Comparison of ENCODE assay signal across 15 mouse cellular contexts in genomic region chr12:34802308-34802707, GRCm38 (mm10).
"Had no signal": no experiment of that assay in that cellular context is flagged by ENCODE, and none has a peak within 500 bp of the region (broad histone marks: within the 10 kb centered on the region; RNA-seq: fewer than 3 reads in every experiment).

No protein-coding gene starts in this region.

- H3K36me3 ChIP-seq: limb, embryonic 10.5 days; liver, embryonic 15.5 days; midbrain, embryonic 13.5 days had no signal

- H3K9me3 ChIP-seq: limb, embryonic 10.5 days; liver, embryonic 15.5 days; megakaryocyte, embryonic 14.5 days; midbrain, embryonic 13.5 days had no signal

- H3K27ac ChIP-seq: left cerebral cortex, adult 2 months; limb, embryonic 10.5 days; liver, embryonic 15.5 days; macrophage; midbrain, embryonic 13.5 days; stomach, postnatal 0 days had no signal

- H3K4me1 ChIP-seq: liver, embryonic 15.5 days; midbrain, embryonic 13.5 days had no signal

- H3K4me2 ChIP-seq: liver, embryonic 11.5 days; liver, embryonic 15.5 days; lung, embryonic 14.5 days; midbrain, embryonic 13.5 days had no signal

- ATAC-seq: intestine, postnatal 0 days; midbrain, embryonic 13.5 days had no signal

- DNase-seq: kidney, adult 8-10 months; kidney, postnatal 25 days; lung, embryonic 14.5 days; lung, postnatal 14 days; right cerebral cortex, adult 18-20 months; right cerebral cortex, postnatal 25 days had no signal

- H3K9ac ChIP-seq: liver, embryonic 15.5 days; lung, embryonic 14.5 days; midbrain, embryonic 13.5 days had no signal

- H3K4me3 ChIP-seq: left cerebral cortex, adult 2 months; limb, embryonic 10.5 days; liver, embryonic 15.5 days; megakaryocyte, embryonic 14.5 days; midbrain, embryonic 13.5 days had no signal

- H3K27me3 ChIP-seq: liver, embryonic 15.5 days; megakaryocyte, embryonic 14.5 days; midbrain, embryonic 13.5 days had no signal
